Mouse (Mus musculus): Measurements from ENCODE around the gene Rab7b.

Rab7b gene

GRCm38 (mm10) chr1:131748636-131749035 is 60.1 kb downstream of the Rab7b start:
- H3K9me3 ChIP-seq (ENCODE audit: low read length): no peaks in the 10 kb centered on the region
- peaks cover 68% of the 10 kb centered on the region for H3K27me3 ChIP-seq (ENCODE audit: insufficient read depth, low read length)
- no peak for TF ChIP-seq CTCF (conservative IDR thresholded peaks at IDR 0.05; ENCODE audit: low read length)
- no peak for TF ChIP-seq POU5F1 (IDR thresholded peaks at IDR 0.05; ENCODE audit: borderline replicate concordance, low read length)
- TF ChIP-seq NANOG (IDR thresholded peaks at IDR 0.05; ENCODE audit: borderline replicate concordance, low read length): no peak
- no peak overlapping the region for H3K4me3 ChIP-seq (replicated peaks; ENCODE audit: low read length)
- peaks cover 62% of the 10 kb centered on the region for H3K4me1 ChIP-seq (replicated peaks; ENCODE audit: low read depth, low read length)
- no peaks in the 10 kb centered on the region for H3K36me3 ChIP-seq (ENCODE audit: insufficient read depth, low read length)

- Histone ChIP-seq H3K4me1 (replicated peaks; ENCODE audit: low read depth, low read length) (peaks cover 49% of the 10 kb centered on the region), H3K9me3 (ENCODE audit: low read length) (no peaks in the 10 kb centered on the region), H3K27me3 (ENCODE audit: insufficient read depth, low read length) (peaks cover 74% of the 10 kb centered on the region), H3K36me3 (ENCODE audit: insufficient read depth, low read length) (no peaks in the 10 kb centered on the region), H3K4me3 (replicated peaks; ENCODE audit: low read length) (no peak overlapping the region)
- no peak for TF ChIP-seq CTCF (conservative IDR thresholded peaks at IDR 0.05; ENCODE audit: low read length)
- no peak for TF ChIP-seq POU5F1 (IDR thresholded peaks at IDR 0.05; ENCODE audit: borderline replicate concordance, low read length)
- TF ChIP-seq NANOG (IDR thresholded peaks at IDR 0.05; ENCODE audit: borderline replicate concordance, low read length): no peak
These were observed 61.4 kb downstream of the Rab7b start for GRCm38 (mm10) chr1:131749706-131750545.

GRCm38 (mm10) chr1:131751181-131751890 is 62.8 kb downstream of the Rab7b start:
- no peaks in the 10 kb centered on the region for H3K36me3 ChIP-seq (ENCODE audit: insufficient read depth, low read length)
- TF ChIP-seq CTCF (conservative IDR thresholded peaks at IDR 0.05; ENCODE audit: low read length) (no peak), POU5F1 (IDR thresholded peaks at IDR 0.05; ENCODE audit: borderline replicate concordance, low read length) (no peak), NANOG (IDR thresholded peaks at IDR 0.05; ENCODE audit: borderline replicate concordance, low read length) (no peak)
- H3K27me3 ChIP-seq (ENCODE audit: insufficient read depth, low read length): peaks cover 78% of the 10 kb centered on the region
- no peaks in the 10 kb centered on the region for H3K9me3 ChIP-seq (ENCODE audit: low read length)
- no peak overlapping the region for H3K4me3 ChIP-seq (replicated peaks; ENCODE audit: low read length)
- H3K4me1 ChIP-seq (replicated peaks; ENCODE audit: low read depth, low read length): peaks cover 35% of the 10 kb centered on the region

GRCm38 (mm10) chr1:131751891-131752311 is 63.4 kb downstream of the Rab7b start:
- H3K4me1 ChIP-seq (replicated peaks; ENCODE audit: low read depth, low read length): peaks cover 29% of the 10 kb centered on the region
- H3K9me3 ChIP-seq (ENCODE audit: low read length): no peaks in the 10 kb centered on the region
- H3K36me3 ChIP-seq (ENCODE audit: insufficient read depth, low read length): no peaks in the 10 kb centered on the region
- peaks cover 84% of the 10 kb centered on the region for H3K27me3 ChIP-seq (ENCODE audit: insufficient read depth, low read length)
- TF ChIP-seq NANOG (IDR thresholded peaks at IDR 0.05; ENCODE audit: borderline replicate concordance, low read length) (no peak), POU5F1 (IDR thresholded peaks at IDR 0.05; ENCODE audit: borderline replicate concordance, low read length) (no peak), CTCF (conservative IDR thresholded peaks at IDR 0.05; ENCODE audit: low read length) (no peak)
- H3K4me3 ChIP-seq (replicated peaks; ENCODE audit: low read length): no peak overlapping the region

- H3K4me3 ChIP-seq (replicated peaks; ENCODE audit: low read length): no peak overlapping the region
- no peaks in the 10 kb centered on the region for H3K36me3 ChIP-seq (ENCODE audit: insufficient read depth, low read length)
- no peak for TF ChIP-seq POU5F1 (IDR thresholded peaks at IDR 0.05; ENCODE audit: borderline replicate concordance, low read length)
- TF ChIP-seq CTCF (conservative IDR thresholded peaks at IDR 0.05; ENCODE audit: low read length): no peak
- TF ChIP-seq NANOG (IDR thresholded peaks at IDR 0.05; ENCODE audit: borderline replicate concordance, low read length): no peak
- H3K9me3 ChIP-seq (ENCODE audit: low read length): no peaks in the 10 kb centered on the region
- H3K4me1 ChIP-seq (replicated peaks; ENCODE audit: low read depth, low read length): peaks cover 12% of the 10 kb centered on the region
- peaks cover 82% of the 10 kb centered on the region for H3K27me3 ChIP-seq (ENCODE audit: insufficient read depth, low read length)
These were observed 65.8 kb downstream of the Rab7b start for GRCm38 (mm10) chr1:131754212-131754829.

- 0 out of 2 replicates have a peak, but pooled peaks cover 3% of the 10 kb centered on the region for H3K9me3 ChIP-seq (ENCODE audit: low read length)
- H3K27me3 ChIP-seq (ENCODE audit: insufficient read depth, low read length): peaks cover 76% of the 10 kb centered on the region
- H3K4me3 ChIP-seq (replicated peaks; ENCODE audit: low read length): no peak overlapping the region
- H3K36me3 ChIP-seq (ENCODE audit: insufficient read depth, low read length): no peaks in the 10 kb centered on the region
- peaks cover 7% of the 10 kb centered on the region for H3K4me1 ChIP-seq (replicated peaks; ENCODE audit: low read depth, low read length)
- TF ChIP-seq POU5F1 (IDR thresholded peaks at IDR 0.05; ENCODE audit: borderline replicate concordance, low read length) (no peak), CTCF (conservative IDR thresholded peaks at IDR 0.05; ENCODE audit: low read length) (no peak), NANOG (IDR thresholded peaks at IDR 0.05; ENCODE audit: borderline replicate concordance, low read length) (no peak)
These were observed 66.4 kb downstream of the Rab7b start for GRCm38 (mm10) chr1:131754916-131755315.

- TF ChIP-seq NANOG (IDR thresholded peaks at IDR 0.05; ENCODE audit: borderline replicate concordance, low read length) (no peak), CTCF (conservative IDR thresholded peaks at IDR 0.05; ENCODE audit: low read length) (no peak), POU5F1 (IDR thresholded peaks at IDR 0.05; ENCODE audit: borderline replicate concordance, low read length) (no peak)
- Histone ChIP-seq H3K36me3 (ENCODE audit: insufficient read depth, low read length) (no peaks in the 10 kb centered on the region), H3K4me3 (replicated peaks; ENCODE audit: low read length) (no peak overlapping the region), H3K27me3 (ENCODE audit: insufficient read depth, low read length) (peaks cover 61% of the 10 kb centered on the region), H3K9me3 (ENCODE audit: low read length) (peaks cover 10% of the 10 kb centered on the region; the same call in 1 of the 2 replicates), H3K4me1 (replicated peaks; ENCODE audit: low read depth, low read length) (no peaks in the 10 kb centered on the region)
These were observed 68.7 kb downstream of the Rab7b start for GRCm38 (mm10) chr1:131757211-131757610.

- TF ChIP-seq CTCF (conservative IDR thresholded peaks at IDR 0.05; ENCODE audit: low read length): no peak
- TF ChIP-seq POU5F1 (IDR thresholded peaks at IDR 0.05; ENCODE audit: borderline replicate concordance, low read length): no peak
- no peak for TF ChIP-seq NANOG (IDR thresholded peaks at IDR 0.05; ENCODE audit: borderline replicate concordance, low read length)
- no peaks in the 10 kb centered on the region for H3K4me1 ChIP-seq (replicated peaks; ENCODE audit: low read depth, low read length)
- peaks cover 10% of the 10 kb centered on the region; the same call in 1 of the 2 replicates for H3K9me3 ChIP-seq (ENCODE audit: low read length)
- no peak overlapping the region for H3K4me3 ChIP-seq (replicated peaks; ENCODE audit: low read length)
- no peaks in the 10 kb centered on the region for H3K36me3 ChIP-seq (ENCODE audit: insufficient read depth, low read length)
- peaks cover 46% of the 10 kb centered on the region for H3K27me3 ChIP-seq (ENCODE audit: insufficient read depth, low read length)
These were observed 70.3 kb downstream of the Rab7b start for GRCm38 (mm10) chr1:131758796-131759195.

Measured in E14TG2a.4 (cell line).